Mouse (Mus musculus) heart, embryonic 16.5 days (tissue): ENCODE measurements around the gene Tbc1d22a. TPM values are rescaled to one million over a fixed set of nuclear protein-coding genes. Genes with fewer than 3 reads are reported as not detected.

Experiments
- ATAC-seq: fragments of 200-750 bp; cut with Nextera tagmentation; replicated peaks from 2 replicates; pipeline ENCODE4 v1.8.0; 2017; ENCODE audit warnings: moderate number of reproducible peaks; ENCODE audit not compliant: insufficient read depth, low FRiP score; ENCODE audit errors: extremely low read depth
- H3K27ac ChIP-seq: fragments of 300-500 bp; sonication (generic); 2 replicates; pipeline ENCODE4 v1.5.1; 2014; ENCODE audit warnings: mild to moderate bottlenecking, low read length, control low read depth, moderate library complexity
- H3K27me3 ChIP-seq: fragments of 300-500 bp; sonication (generic); 2 replicates; pipeline ENCODE4 v1.6.1; 2014; ENCODE audit warnings: low read length, mixed read lengths; ENCODE audit not compliant: control insufficient read depth, insufficient read depth
- H3K36me3 ChIP-seq: fragments of 300-500 bp; sonication (generic); 2 replicates; pipeline ENCODE4 v1.6.1; 2014; ENCODE audit not compliant: control insufficient read depth, insufficient read depth
- H3K4me1 ChIP-seq: fragments of 300-500 bp; sonication (generic); 2 replicates; pipeline ENCODE4 v1.6.1; 2014; ENCODE audit warnings: low read length, mixed read lengths; ENCODE audit not compliant: control insufficient read depth, insufficient read depth
- H3K4me2 ChIP-seq: fragments of 300-500 bp; sonication (generic); 2 replicates; pipeline ENCODE4 v1.6.1; 2014; ENCODE audit warnings: low read depth, mild to moderate bottlenecking, control low read depth, low read length
- H3K4me3 ChIP-seq: fragments of 300-500 bp; sonication (generic); 2 replicates; pipeline ENCODE4 v1.5.1; 2014; ENCODE audit warnings: mild to moderate bottlenecking, control low read depth, low read length
- H3K9ac ChIP-seq: fragments of 300-500 bp; sonication (generic); 2 replicates; pipeline ENCODE4 v1.6.1; 2014; ENCODE audit warnings: low read length, control low read depth
- H3K9me3 ChIP-seq: fragments of 300-500 bp; sonication (generic); replicated peaks from 2 replicates; pipeline ENCODE4 v1.6.1; 2016; ENCODE audit warnings: low read length; ENCODE audit not compliant: control insufficient read depth
- WGBS: fragments of 180-500 bp; shearing (Covaris S2); extraction: QIAGEN DNeasy Blood & Tissue Kit; methylation state at CpG from one replicate; pipeline ENCODE4 v1.1.7; 2014; 5-methylcytosine and 5-hydroxymethylcytosine counted together
- polyA plus RNA-seq: library from polyadenylated mRNA; unstranded; fragments of >200 nt; fragmentation: Nextera tagmentation; extraction: Ambion mirVana; gene quantifications from 2 replicates; pipeline ENCODE4 v1.2.1, GENCODE M21; 2015

Tbc1d22a gene
- polyA plus RNA-seq, 1 experiment from 2014 or later: 11.5 TPM

- no peak for ATAC-seq
Measured at GRCm38 (mm10) chr15:86446064-86446463, 231.8 kb downstream of the Tbc1d22a start.

GRCm38 (mm10) chr15:86447251-86447650, 233.0 kb downstream of the Tbc1d22a start:
- no peaks in the 10 kb centered on the region for H3K9me3 ChIP-seq
- WGBS: 85% methylated on average over 7 of the region's 7 CpGs
- H3K9ac ChIP-seq: no peak overlapping the region
- H3K4me2 ChIP-seq: no peak overlapping the region
- no peaks in the 10 kb centered on the region for H3K4me1 ChIP-seq
- H3K27me3 ChIP-seq: no peaks in the 10 kb centered on the region
- ATAC-seq: no peak
- H3K27ac ChIP-seq: no peak overlapping the region
- H3K4me3 ChIP-seq: no peak overlapping the region
- no peaks in the 10 kb centered on the region for H3K36me3 ChIP-seq

More at GRCm38 (mm10) chr15:86446064-86446463, 231.8 kb downstream of the Tbc1d22a start:
- no peaks in the 10 kb centered on the region for H3K4me1 ChIP-seq
- no peak overlapping the region for H3K4me3 ChIP-seq
- no peaks in the 10 kb centered on the region for H3K36me3 ChIP-seq
- no peak overlapping the region for H3K9ac ChIP-seq
- H3K9me3 ChIP-seq: no peaks in the 10 kb centered on the region
- H3K27ac ChIP-seq: no peak overlapping the region
- H3K4me2 ChIP-seq: no peak overlapping the region
- H3K27me3 ChIP-seq: no peaks in the 10 kb centered on the region

DNA sequence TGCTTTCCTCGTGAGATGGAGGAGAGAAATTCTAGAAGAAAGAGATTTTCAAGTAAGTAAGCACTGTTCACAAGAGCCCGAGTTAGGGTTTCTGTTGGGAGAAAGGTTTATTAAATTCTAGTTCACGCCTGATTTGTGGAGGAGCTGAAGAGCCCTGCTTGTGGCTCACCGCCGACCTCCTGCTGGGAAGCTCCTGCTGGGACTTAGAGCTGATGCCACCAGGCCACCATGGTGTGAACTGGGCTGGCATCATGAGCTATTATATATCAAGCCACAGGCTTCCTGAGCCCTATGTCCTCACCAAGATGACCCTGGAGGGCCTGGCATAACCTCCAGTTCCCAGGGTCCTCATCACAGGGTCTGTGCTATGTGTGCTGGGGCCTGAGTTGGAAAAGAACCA, 235.0 kb downstream of the Tbc1d22a start:
- Histone ChIP-seq H3K9ac (no peak overlapping the region), H3K27ac (no peak overlapping the region), H3K4me1 (no peaks in the 10 kb centered on the region), H3K27me3 (no peaks in the 10 kb centered on the region), H3K9me3 (no peaks in the 10 kb centered on the region), H3K4me3 (no peak overlapping the region), H3K36me3 (no peaks in the 10 kb centered on the region), H3K4me2 (no peak overlapping the region)
- ATAC-seq: no peak
- WGBS: 86% methylated on average over 5 of the region's 5 CpGs

- no peaks in the 10 kb centered on the region for H3K27me3 ChIP-seq
- ATAC-seq: no peak
- 98% methylated on average over 2 of the region's 2 CpGs for WGBS
Measured at GRCm38 (mm10) chr15:86449794-86450193, 235.5 kb downstream of the Tbc1d22a start.

GRCm38 (mm10) chr15:86459413-86459812, 245.2 kb downstream of the Tbc1d22a start:
- Histone ChIP-seq H3K27me3 (no peaks in the 10 kb centered on the region), H3K27ac (no peak overlapping the region), H3K9me3 (no peaks in the 10 kb centered on the region), H3K36me3 (no peaks in the 10 kb centered on the region), H3K9ac (no peak overlapping the region), H3K4me3 (no peak overlapping the region), H3K4me1 (no peaks in the 10 kb centered on the region), H3K4me2 (no peak overlapping the region)
- no peak for ATAC-seq
- 74% methylated on average over 3 of the region's 3 CpGs for WGBS

More at GRCm38 (mm10) chr15:86449794-86450193, 235.5 kb downstream of the Tbc1d22a start:
- Histone ChIP-seq H3K9ac (no peak overlapping the region), H3K4me1 (no peaks in the 10 kb centered on the region), H3K4me3 (no peak overlapping the region), H3K4me2 (no peak overlapping the region), H3K36me3 (no peaks in the 10 kb centered on the region), H3K27ac (no peak overlapping the region), H3K9me3 (no peaks in the 10 kb centered on the region)

DNA sequence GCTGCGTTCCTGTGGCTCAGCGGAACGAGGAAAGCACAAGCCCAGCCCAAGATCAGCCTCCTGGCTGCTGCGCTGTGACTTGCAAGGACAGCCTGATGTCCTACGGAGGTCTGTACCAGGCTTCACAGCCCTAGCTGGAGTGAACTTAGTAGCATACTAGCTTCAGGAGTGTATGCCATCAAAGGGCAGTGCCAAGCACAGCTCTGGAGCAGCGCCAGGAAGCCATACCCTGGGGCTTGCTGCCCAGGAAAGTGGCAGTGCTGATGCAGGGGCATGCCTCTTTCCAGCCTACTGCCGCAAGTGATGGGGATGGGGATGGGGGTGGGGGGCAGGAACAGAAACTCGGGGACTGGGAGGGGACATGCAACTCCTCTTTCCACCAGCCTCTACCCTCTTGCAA, 248.4 kb downstream of the Tbc1d22a start:
- no peaks in the 10 kb centered on the region for H3K9me3 ChIP-seq
- WGBS: 77% methylated on average over 8 of the region's 8 CpGs
- H3K4me2 ChIP-seq: no peak overlapping the region
- no peaks in the 10 kb centered on the region for H3K27me3 ChIP-seq
- no peak overlapping the region for H3K9ac ChIP-seq
- ATAC-seq: no peak
- no peak overlapping the region for H3K27ac ChIP-seq
- no peaks in the 10 kb centered on the region for H3K4me1 ChIP-seq
- H3K4me3 ChIP-seq: no peak overlapping the region
- no peaks in the 10 kb centered on the region for H3K36me3 ChIP-seq

DNA sequence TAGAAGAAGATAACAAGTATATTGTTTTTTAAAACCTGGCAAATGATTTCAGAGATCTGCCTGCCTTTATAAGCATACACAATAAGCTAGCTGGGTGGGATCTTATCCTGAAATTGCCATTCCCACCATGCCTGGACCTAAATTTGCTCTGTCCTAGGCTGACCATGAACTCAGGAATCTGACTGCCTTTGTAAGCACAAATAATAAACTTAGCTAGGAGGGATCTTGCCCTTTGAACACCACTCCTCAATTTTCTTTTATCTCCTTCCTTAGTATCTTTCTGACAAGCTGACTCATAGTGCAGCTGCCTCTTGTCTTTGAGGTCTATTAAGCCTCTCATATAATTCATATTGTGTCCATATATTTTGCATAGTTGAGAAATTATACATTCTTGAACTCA, 253.8 kb downstream of the Tbc1d22a start:
- no peak overlapping the region for H3K27ac ChIP-seq
- no peaks in the 10 kb centered on the region for H3K36me3 ChIP-seq
- no peak overlapping the region for H3K4me3 ChIP-seq
- H3K4me2 ChIP-seq: no peak overlapping the region
- H3K27me3 ChIP-seq: no peaks in the 10 kb centered on the region
- H3K4me1 ChIP-seq: no peaks in the 10 kb centered on the region
- no peak overlapping the region for H3K9ac ChIP-seq
- ATAC-seq: no peak
- H3K9me3 ChIP-seq: peaks cover 23% of the 10 kb centered on the region

DNA sequence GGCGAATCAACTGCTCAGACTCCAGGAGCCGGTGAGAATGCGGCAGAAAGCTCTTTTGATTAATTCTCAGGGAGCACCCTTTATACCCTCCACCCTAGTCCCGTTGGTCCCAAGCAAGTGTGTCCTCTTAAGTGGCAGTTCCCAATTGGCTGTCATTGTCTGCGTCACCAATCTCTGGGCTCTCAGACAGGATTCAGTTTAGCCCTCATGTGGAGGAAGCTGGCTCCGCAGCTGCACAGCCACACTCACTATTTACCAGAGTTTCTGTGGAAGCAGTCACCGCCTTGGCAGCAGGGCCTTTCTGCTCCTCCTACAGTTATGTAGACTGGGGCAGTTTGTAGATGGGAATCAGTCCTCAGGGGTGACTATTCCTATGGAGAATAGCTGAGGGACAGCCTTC, 256.9 kb downstream of the Tbc1d22a start:
- H3K9ac ChIP-seq: no peak overlapping the region
- no peak overlapping the region for H3K4me2 ChIP-seq
- H3K4me1 ChIP-seq: no peaks in the 10 kb centered on the region
- WGBS: 71% methylated on average over 7 of the region's 7 CpGs
- no peaks in the 10 kb centered on the region for H3K36me3 ChIP-seq
- no peak overlapping the region for H3K4me3 ChIP-seq
- peaks cover 23% of the 10 kb centered on the region for H3K9me3 ChIP-seq
- ATAC-seq: no peak
- no peaks in the 10 kb centered on the region for H3K27me3 ChIP-seq
- H3K27ac ChIP-seq: no peak overlapping the region

- Histone ChIP-seq H3K27me3 (no peaks in the 10 kb centered on the region), H3K4me1 (peaks cover 6% of the 10 kb centered on the region), H3K27ac (no peak overlapping the region), H3K9ac (no peak overlapping the region), H3K36me3 (no peaks in the 10 kb centered on the region), H3K9me3 (peaks cover 20% of the 10 kb centered on the region), H3K4me3 (no peak overlapping the region), H3K4me2 (no peak overlapping the region)
- no peak for ATAC-seq
- 71% methylated on average over 10 of the region's 11 CpGs for WGBS
Measured at GRCm38 (mm10) chr15:86473473-86473872, 259.2 kb downstream of the Tbc1d22a start.

DNA sequence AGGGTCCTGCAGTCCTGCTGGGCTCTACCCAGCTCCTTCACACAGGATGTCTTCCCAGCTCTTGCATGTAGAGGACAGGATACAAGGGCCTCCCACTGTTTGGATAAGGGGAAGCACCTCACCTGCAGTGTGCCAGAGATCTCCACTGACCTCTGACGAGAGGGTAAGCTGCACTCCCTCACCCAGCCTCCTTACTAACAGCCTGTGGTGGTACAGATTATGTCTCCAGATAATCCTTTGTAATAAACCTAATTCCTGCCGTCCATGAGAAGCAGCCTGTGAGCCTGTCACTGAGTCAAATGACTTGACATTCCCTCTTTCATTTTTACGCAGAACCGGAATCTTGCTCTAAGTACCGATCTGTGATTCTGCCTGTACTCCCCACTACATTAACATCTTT, 260.7 kb downstream of the Tbc1d22a start:
- H3K27me3 ChIP-seq: no peaks in the 10 kb centered on the region; the same call in 1 of the 2 replicates
- no peak overlapping the region for H3K27ac ChIP-seq
- no peak overlapping the region for H3K4me3 ChIP-seq
- WGBS: 75% methylated on average over 5 of the region's 5 CpGs
- H3K4me1 ChIP-seq: peaks cover 11% of the 10 kb centered on the region
- H3K36me3 ChIP-seq: no peaks in the 10 kb centered on the region
- H3K4me2 ChIP-seq: no peak overlapping the region
- peaks cover 5% of the 10 kb centered on the region for H3K9me3 ChIP-seq
- H3K9ac ChIP-seq: no peak overlapping the region
- ATAC-seq: no peak
